Mouse (Mus musculus) spleen, postnatal 14 days (tissue): Measurements from ENCODE around the gene Klhl42.

Experiments used
- DNase-seq, 2 experiments: peaks; one replicate each; pipeline ENCODE4 v3.0.0; 2021 to 2022; ENCODE audit warnings: low spot score in 2 of 2

The Klhl42 gene

GRCm38 (mm10) chr6:147151069-147151468 is 59.9 kb downstream of the Klhl42 start:
- DNase-seq = no peak

GRCm38 (mm10) chr6:147151839-147152238 is 60.7 kb downstream of the Klhl42 start:
- no peak for DNase-seq

- DNase-seq = no peak
Observed at GRCm38 (mm10) chr6:147155085-147155484, 63.9 kb downstream of the Klhl42 start.

- no peak for DNase-seq
Observed at GRCm38 (mm10) chr6:147161818-147162584, 70.8 kb downstream of the Klhl42 start.
